Mouse (Mus musculus) MEL (cell line): ENCODE measurements around the gene Upf1. TPM values are rescaled to one million over a fixed set of nuclear protein-coding genes. Genes with fewer than 3 reads are reported as not detected.

Experiments
- DNase-seq: peaks from one replicate; pipeline ENCODE4 v3.0.0; 2011; ENCODE audit warnings: low read depth, low spot score
- H3K27ac ChIP-seq: 2 replicates; pipeline ENCODE4 v1.5.1; 2012; ENCODE audit warnings: low read depth, mild to moderate bottlenecking, control low read depth, low read length, moderate library complexity; ENCODE audit not compliant: control insufficient read depth
- H3K27me3 ChIP-seq, 2 experiments: fragments of 150-350 bp in 1 of 2; sonication (generic) in 1 of 2; 2 replicates each; pipeline ENCODE4 v1.6.1; 2012; ENCODE audit warnings: low read length in 2 of 2, mild to moderate bottlenecking in 2 of 2, improper control_type of control experiment in 1 of 2, moderate library complexity in 1 of 2; ENCODE audit not compliant: insufficient read depth in 2 of 2, control insufficient read depth in 1 of 2
- H3K36me3 ChIP-seq, 2 experiments: 2 replicates each; pipeline ENCODE4 v1.6.1; 2012 to 2014; ENCODE audit warnings: low read length in 2 of 2, improper control_type of control experiment in 1 of 2, inconsistent platforms in 1 of 2, mild to moderate bottlenecking in 1 of 2; ENCODE audit not compliant: insufficient read depth in 2 of 2, control insufficient read depth in 1 of 2
- H3K4me1 ChIP-seq, 2 experiments: fragments of 150-350 bp in 1 of 2; sonication (generic) in 1 of 2; 2 replicates each; pipeline ENCODE4 v1.6.1; 2012; ENCODE audit warnings: low read length in 2 of 2, improper control_type of control experiment in 1 of 2, mild to moderate bottlenecking in 1 of 2; ENCODE audit not compliant: insufficient read depth in 2 of 2, control insufficient read depth in 1 of 2
- H3K4me3 ChIP-seq, 2 experiments: fragments of 150-350 bp in 1 of 2; sonication (generic) in 1 of 2; 2 replicates each; pipeline ENCODE4 v1.5.1; 2012; ENCODE audit warnings: low read depth in 2 of 2, low read length in 2 of 2, mild to moderate bottlenecking in 2 of 2, moderate library complexity in 2 of 2, control low read depth in 1 of 2, improper control_type of control experiment in 1 of 2; ENCODE audit not compliant: control insufficient read depth in 1 of 2, insufficient read depth in 1 of 2
- H3K79me2 ChIP-seq: 2 replicates; pipeline ENCODE4 v1.6.1; 2012; ENCODE audit warnings: mild to moderate bottlenecking, low read length, moderate library complexity; ENCODE audit not compliant: control insufficient read depth, poor library complexity, insufficient read depth
- H3K9ac ChIP-seq: 2 replicates; pipeline ENCODE4 v1.6.1; 2012; ENCODE audit warnings: low read depth, mild to moderate bottlenecking, control low read depth, low read length, moderate library complexity; ENCODE audit not compliant: control insufficient read depth, poor library complexity, severe bottlenecking
- H3K9me3 ChIP-seq: fragments of 150-350 bp; sonication (generic); replicated peaks from 2 replicates; pipeline ENCODE4 v1.6.1; 2012; ENCODE audit warnings: mild to moderate bottlenecking, low read length, improper control_type of control experiment, moderate library complexity; ENCODE audit not compliant: insufficient read depth
- CTCF ChIP-seq, 3 experiments: IDR thresholded peaks in 2 of 3; conservative IDR thresholded peaks in 1 of 3; 2 replicates each; pipeline ENCODE4 v1.5.1; 2011 to 2012; ENCODE audit warnings: low read length in 3 of 3, low read depth in 2 of 3, mild to moderate bottlenecking in 2 of 3, improper control_type of control experiment in 1 of 3, inconsistent platforms in 1 of 3, mixed read lengths in 1 of 3, moderate library complexity in 1 of 3; ENCODE audit not compliant: control insufficient read depth in 1 of 3, insufficient read depth in 1 of 3, poor library complexity in 1 of 3, severe bottlenecking in 1 of 3
- ELF1 ChIP-seq: IDR thresholded peaks from 2 replicates; pipeline ENCODE4 v1.6.1; 2014; ENCODE audit warnings: low read depth, mild to moderate bottlenecking, inconsistent platforms, low read length, improper control_type of control experiment, moderate library complexity
- GABPA ChIP-seq: IDR thresholded peaks from 2 replicates; pipeline ENCODE4 v1.6.1; 2012; ENCODE audit warnings: low read depth, mild to moderate bottlenecking, inconsistent platforms, low read length, improper control_type of control experiment, moderate library complexity
- GATA1 ChIP-seq: IDR thresholded peaks from 2 replicates; pipeline ENCODE4 v1.6.1; 2011; ENCODE audit warnings: low read depth, low read length, improper control_type of control experiment
- HCFC1 ChIP-seq: IDR thresholded peaks from 2 replicates; pipeline ENCODE4 v1.6.1; 2012; ENCODE audit warnings: low read depth, mild to moderate bottlenecking, inconsistent platforms, low read length, improper control_type of control experiment, moderate library complexity
- POLR2AphosphoS2 ChIP-seq: IDR thresholded peaks from 2 replicates; pipeline ENCODE4 v1.6.1; 2011; ENCODE audit warnings: low read length, improper control_type of control experiment
- TAL1 ChIP-seq: IDR thresholded peaks from 2 replicates; pipeline ENCODE4 v1.6.1; 2012; ENCODE audit warnings: mild to moderate bottlenecking, inconsistent platforms, low read length, moderate library complexity, mixed read lengths
- UBTF ChIP-seq: IDR thresholded peaks from 2 replicates; pipeline ENCODE4 v1.6.1; 2012; ENCODE audit warnings: low read depth, mild to moderate bottlenecking, inconsistent platforms, low read length, improper control_type of control experiment, moderate library complexity, borderline replicate concordance; ENCODE audit not compliant: insufficient read depth
- ZKSCAN1 ChIP-seq: IDR thresholded peaks from 2 replicates; pipeline ENCODE4 v1.6.1; 2012; ENCODE audit warnings: low read depth, mild to moderate bottlenecking, inconsistent platforms, low read length, improper control_type of control experiment, moderate library complexity
- ZMIZ1 ChIP-seq: IDR thresholded peaks from 2 replicates; pipeline ENCODE4 v1.6.1; 2012; ENCODE audit warnings: low read depth, mild to moderate bottlenecking, inconsistent platforms, low read length, improper control_type of control experiment, moderate library complexity
- polyA plus RNA-seq, 2 experiments: library from polyadenylated mRNA; stranded (reverse) in 1 of 2; unstranded in 1 of 2; fragments of >175 nt in 1 of 2; fragments of >200 nt in 1 of 2; gene quantifications; 2 replicates each; pipeline versions ENCODE4 v1.2.1 to v1.2.4; 2012; ENCODE audit warnings: low replicate concordance in 2 of 2, low read depth in 1 of 2; ENCODE audit not compliant: insufficient read length in 2 of 2, insufficient read depth in 1 of 2, missing spikeins in 1 of 2
- total RNA-seq: library from RNA; depleted of rRNA; stranded (reverse); fragments of 300-350 nt; gene quantifications from 2 replicates; pipeline ENCODE4 v1.2.3, GENCODE M21; 2012

The Upf1 gene
- total and polyA plus RNA-seq, 3 experiments = 55.4 to 289 (median 89.5) TPM

DNA sequence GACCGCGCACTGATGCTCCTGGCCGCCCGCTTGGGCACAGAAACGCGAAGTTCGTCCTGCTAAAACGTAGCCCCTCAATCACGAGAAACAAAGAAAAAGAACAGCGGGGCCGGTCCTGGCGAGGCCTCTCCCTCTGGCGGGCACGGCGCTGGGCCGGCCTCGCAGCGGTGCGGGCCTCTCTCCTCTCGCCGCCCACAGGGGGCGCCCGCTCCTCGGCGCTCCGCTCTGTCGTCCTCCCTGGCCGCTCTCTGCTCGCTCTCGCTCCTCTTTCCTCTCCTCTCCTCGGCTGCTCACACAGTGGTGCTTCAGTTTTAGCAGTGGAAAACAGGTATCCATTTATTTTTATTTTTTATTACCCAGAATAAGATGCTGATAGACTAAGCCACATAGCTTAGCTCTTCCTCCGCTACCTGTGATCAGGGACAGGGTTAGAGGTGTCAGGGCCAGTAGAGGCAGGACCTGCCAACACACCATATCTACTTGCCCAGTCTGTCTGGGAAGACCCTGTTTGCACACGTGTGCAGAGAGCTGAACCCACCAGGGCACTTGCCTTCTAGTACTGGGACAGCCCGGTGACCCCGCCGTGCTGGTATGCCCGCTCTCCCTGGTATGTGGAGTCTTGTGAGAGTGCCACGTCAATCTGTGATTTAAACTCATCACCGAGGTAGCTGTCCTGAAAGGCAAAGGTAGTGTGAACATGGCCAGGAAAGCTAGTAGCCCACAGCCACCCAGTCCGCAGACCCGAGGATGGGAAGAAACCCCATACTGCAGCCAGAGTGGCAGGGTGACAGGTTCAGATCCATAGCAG, 20.8 kb downstream of the Upf1 start:
- H3K4me1 ChIP-seq = peaks cover 13% of the 10 kb centered on the region in 2 experiments
- no peak overlapping the region for H3K27ac ChIP-seq
- no peak for DNase-seq

DNA sequence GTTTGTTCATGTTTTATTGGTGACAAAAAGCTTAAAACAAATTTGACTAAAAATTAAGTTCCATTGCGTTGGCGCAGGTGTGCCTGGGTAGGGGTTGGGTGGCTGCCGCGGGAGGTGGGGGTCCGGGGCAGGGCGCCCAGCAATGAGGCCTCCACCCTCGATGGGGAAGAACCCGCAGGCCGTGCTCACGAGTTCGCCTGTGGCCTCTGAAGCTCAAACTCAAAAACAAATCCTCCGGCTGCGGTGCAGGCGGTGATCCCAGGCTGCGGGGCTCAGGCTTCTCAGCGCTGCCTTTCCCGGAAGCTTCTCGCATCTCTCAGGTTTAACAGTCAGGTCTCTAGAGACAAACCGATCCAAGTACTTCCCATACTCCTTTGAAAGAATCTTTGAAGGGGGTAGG, 21.6 kb downstream of the Upf1 start:
- H3K4me3 ChIP-seq = no peak overlapping the region
- no peaks in the 10 kb centered on the region for H3K79me2 ChIP-seq
- H3K9me3 ChIP-seq = no peaks in the 10 kb centered on the region
- H3K27me3 ChIP-seq = no peaks in the 10 kb centered on the region
- DNase-seq = no peak
- H3K4me1 ChIP-seq = peaks cover 13% of the 10 kb centered on the region in 2 experiments
- TF ChIP-seq ELF1 (no peak), TAL1 (no peak), ZMIZ1 (0 out of 2 replicates have a peak, but pooled peaks have one; percentile 27), ZKSCAN1 (no peak), UBTF (no peak), POLR2AphosphoS2 (no peak), GABPA (no peak), HCFC1 (no peak)
- no peak overlapping the region for H3K9ac ChIP-seq
- peaks cover 10 to 17% of the 10 kb centered on the region in 2 experiments for H3K36me3 ChIP-seq
- H3K27ac ChIP-seq = no peak overlapping the region

More for the DNA sequence above, 20.8 kb downstream of the Upf1 start:
- H3K9me3 ChIP-seq = no peaks in the 10 kb centered on the region
- H3K9ac ChIP-seq = no peak overlapping the region
- H3K79me2 ChIP-seq = no peaks in the 10 kb centered on the region
- TF ChIP-seq CTCF (IDR thresholded peaks at IDR 0.05 in 2 of 3, conservative IDR thresholded peaks at IDR 0.05 in 1 of 3; ENCODE audit: control insufficient read depth in 1 of 3, insufficient read depth in 1 of 3, low read depth in 2 of 3, low read length in 3 of 3, poor library complexity in 1 of 3, severe bottlenecking in 1 of 3) (peak in 2 of 3 experiments; percentile 3 to 35; a peak in 3 of 6 replicates), TAL1 (no peak)
- no peak overlapping the region for H3K4me3 ChIP-seq
- H3K27me3 ChIP-seq = no peaks in the 10 kb centered on the region
- H3K36me3 ChIP-seq = peaks cover 10 to 17% of the 10 kb centered on the region in 2 experiments

DNA sequence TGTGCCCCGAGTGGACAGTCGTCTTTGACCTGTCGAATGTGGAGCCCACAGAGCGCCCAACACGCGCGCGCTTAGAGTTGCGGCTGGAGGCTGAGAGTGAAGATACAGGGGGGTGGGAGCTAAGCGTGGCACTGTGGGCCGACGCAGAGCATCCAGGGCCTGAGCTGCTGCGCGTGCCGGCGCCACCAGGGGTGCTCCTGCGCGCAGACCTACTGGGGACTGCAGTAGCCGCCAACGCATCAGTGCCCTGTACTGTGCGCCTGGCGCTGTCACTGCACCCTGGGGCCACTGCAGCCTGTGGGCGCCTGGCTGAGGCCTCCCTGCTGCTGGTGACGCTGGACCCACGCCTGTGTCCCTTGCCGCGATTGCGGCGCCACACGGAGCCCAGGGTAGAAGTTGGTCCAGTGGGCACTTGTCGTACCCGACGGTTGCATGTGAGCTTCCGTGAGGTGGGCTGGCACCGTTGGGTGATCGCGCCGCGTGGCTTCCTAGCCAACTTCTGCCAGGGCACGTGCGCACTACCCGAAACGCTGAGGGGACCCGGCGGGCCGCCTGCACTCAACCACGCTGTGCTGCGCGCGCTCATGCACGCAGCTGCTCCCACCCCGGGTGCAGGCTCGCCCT, 22.2 kb downstream of the Upf1 start:
- DNase-seq = no peak
- no peak overlapping the region for H3K4me3 ChIP-seq
- H3K36me3 ChIP-seq = peaks cover 10 to 16% of the 10 kb centered on the region in 2 experiments
- peaks cover 13% of the 10 kb centered on the region in 2 experiments for H3K4me1 ChIP-seq
- H3K79me2 ChIP-seq = no peaks in the 10 kb centered on the region
- H3K9ac ChIP-seq = no peak overlapping the region
- TF ChIP-seq CTCF (IDR thresholded peaks at IDR 0.05 in 2 of 3, conservative IDR thresholded peaks at IDR 0.05 in 1 of 3; ENCODE audit: control insufficient read depth in 1 of 3, insufficient read depth in 1 of 3, low read depth in 2 of 3, low read length in 3 of 3, poor library complexity in 1 of 3, severe bottlenecking in 1 of 3) = 0 out of 6 replicates have a peak, but pooled peaks of 1 of the 3 experiments have one; percentile 1
- TF ChIP-seq POLR2AphosphoS2 = no peak; the same call in 1 of the 2 replicates
- TF ChIP-seq GATA1 = no peak
- H3K27me3 ChIP-seq = no peaks in the 10 kb centered on the region
- no peak overlapping the region for H3K27ac ChIP-seq
- H3K9me3 ChIP-seq = no peaks in the 10 kb centered on the region
